Mouse (Mus musculus): ENCODE measurements at regions not wholly inside any gene's neighbourhood (a gene's known extent, or its start where the extent isn't known, plus 50 kb on each side); places are given as distances from the start of the nearest gene placed in this dataset.

- intact Hi-C loops (cut with DNase I): no loop called here
- DNase-seq: no peak
These were observed 309.2 kb upstream of the Aco1 start for GRCm38 (mm10) chr4:39833634-39834033.

Data from heart, postnatal 14 days (tissue).